Mouse (Mus musculus) heart, adult 8-10 months (tissue): ENCODE results near the gene Camk2g. TPM values are rescaled to one million over a fixed set of nuclear protein-coding genes. Genes with fewer than 3 reads are reported as not detected.
"Not testable (repeated sequence)": the region's sequence is repeated elsewhere in the genome, so short reads cannot be mapped to it uniquely, and the experiment has no call there.

Source experiments
- DNase-seq: peaks from one replicate; pipeline ENCODE4 v3.0.0; 2022; ENCODE audit warnings: low spot score
- total RNA-seq, 4 experiments: library from RNA; stranded (reverse); gene quantifications; 2 replicates each; pipeline ENCODE4 v1.2.4; 2022

Camk2g gene
- total RNA-seq, 4 experiments from 2014 or later: 47.2 to 73.5 (median 58.4) TPM

DNA sequence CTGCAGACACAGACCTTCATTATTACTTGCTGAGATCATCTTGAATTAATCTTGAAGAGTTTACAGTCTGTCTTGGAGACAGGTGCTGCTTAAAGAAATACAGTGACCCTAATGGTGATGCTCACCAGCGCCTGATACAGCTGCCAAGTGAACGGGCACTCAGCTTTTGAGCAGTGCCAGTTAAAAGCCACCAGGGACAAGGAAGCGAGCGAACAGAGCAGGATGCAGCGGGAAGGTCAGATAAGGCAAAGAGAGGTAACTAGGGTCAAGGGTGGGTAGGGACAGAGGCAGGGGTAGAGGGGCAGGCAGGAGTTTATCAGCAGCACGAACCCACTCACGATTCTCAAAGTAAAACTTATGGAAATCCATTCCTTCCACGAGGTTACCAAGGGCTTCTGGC is 55.4 kb downstream of the Camk2g start:
- DNase-seq: no peak

- DNase-seq: peak; percentile 47
Measured at GRCm38 (mm10) chr14:20737306-20737705, 56.6 kb downstream of the Camk2g start.

- DNase-seq: no peak
Measured at GRCm38 (mm10) chr14:20735892-20736390, 57.9 kb downstream of the Camk2g start.

GRCm38 (mm10) chr14:20735052-20735451 is 58.8 kb downstream of the Camk2g start:
- no peak for DNase-seq

- DNase-seq: peak; percentile 84
Measured at GRCm38 (mm10) chr14:20733952-20734774, 59.7 kb downstream of the Camk2g start, which contains the start of gene Ndst2. Ndst2 (minus strand) TSS chr14:20734562.

DNA sequence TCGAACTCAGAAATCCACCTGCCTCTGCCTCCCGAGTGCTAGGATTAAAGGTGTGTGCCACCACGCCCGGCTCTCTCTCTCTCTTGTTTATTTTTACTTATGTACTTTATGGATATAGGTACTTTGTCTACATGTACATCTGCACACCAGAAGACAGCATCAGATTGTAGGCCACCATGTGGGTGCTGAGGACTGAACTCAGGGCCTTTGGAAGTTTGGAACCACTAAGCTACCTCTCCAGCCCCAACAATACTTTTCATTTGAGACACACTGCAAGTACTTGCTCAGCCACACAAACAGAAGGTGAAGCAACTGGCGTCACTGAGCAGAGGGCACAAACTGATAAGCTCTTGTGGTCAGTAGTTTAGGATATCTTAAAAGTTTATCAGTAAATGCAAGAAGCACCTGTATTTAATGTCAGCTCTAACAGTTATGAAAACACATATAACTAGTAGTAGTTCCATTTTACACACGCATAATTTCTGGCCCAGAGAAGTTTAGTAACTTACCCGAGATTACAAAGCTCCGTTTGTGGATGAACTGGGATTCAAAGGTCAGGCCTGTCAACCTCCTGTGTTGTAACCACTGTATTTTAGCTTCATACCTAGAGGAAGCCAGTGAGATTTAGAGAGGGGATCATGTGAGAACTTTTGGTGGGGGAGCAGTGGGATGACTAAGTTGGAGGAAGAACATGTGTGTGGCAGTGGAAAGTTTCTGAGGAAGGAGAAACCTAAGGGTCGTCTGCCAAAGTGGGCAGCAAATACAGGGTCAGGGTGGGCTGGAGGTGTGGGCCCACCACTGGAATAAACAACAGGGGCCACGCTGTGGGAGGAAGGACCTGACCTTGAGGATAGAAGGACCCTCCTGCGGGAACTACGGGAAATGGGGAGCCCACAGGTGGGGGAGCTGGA is 60.6 kb downstream of the Camk2g start:
- DNase-seq: peak; percentile 22

DNA sequence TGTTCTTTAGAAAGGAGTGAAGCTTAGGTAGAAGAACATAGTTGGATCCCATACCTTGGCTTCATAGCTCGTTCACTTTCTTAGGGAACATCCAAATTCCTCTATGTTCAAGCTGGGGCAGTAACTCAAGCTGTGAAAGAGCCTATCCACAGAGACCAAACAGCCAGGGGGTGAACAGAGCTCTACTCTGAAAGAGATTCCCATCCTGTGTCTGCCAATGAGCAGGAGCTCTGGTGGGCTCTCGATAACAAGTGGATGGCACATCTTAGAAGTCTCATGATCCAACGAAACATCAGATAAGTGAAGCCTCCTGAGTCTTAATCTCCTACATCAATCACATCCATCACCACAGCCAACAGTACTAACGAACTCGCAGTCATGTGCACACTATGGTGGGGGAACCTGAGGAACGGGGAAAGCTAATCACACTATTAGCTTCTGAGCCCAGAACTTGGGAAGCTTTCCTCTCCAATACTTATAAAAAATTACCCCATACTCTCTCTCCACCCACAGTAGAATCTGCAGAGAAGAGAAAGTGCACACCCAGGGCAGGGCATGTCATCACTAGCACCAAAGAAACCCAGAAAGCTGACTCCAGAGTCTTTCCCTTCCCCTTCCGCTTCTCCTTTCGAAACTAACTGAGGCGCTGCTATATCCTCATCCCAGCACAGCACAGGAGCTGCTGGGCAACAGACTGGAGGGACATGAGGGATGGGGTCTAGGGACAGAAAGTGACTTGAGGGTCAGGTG is 62.9 kb downstream of the Camk2g start:
- no peak for DNase-seq

DNA sequence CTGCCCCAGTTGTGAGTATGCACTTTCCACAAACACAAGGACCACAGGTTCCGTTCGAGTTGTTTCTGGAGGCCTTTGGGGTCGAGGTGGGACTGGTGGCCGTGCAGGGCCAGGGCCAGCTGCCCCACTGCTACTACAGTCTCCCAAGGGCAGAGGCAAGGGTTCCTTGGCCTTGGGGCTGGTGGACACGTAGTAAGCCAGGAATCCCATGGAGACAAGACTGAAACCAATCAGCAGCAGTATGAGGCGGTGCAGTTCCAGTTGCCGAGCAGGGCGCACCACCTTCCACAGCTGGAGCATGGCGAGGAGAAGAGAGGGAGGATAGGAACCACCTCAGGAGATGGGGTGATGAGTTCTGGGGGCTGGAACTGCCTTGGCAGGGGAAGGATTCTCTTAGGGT is 64.0 kb downstream of the Camk2g start:
- no peak for DNase-seq

DNA sequence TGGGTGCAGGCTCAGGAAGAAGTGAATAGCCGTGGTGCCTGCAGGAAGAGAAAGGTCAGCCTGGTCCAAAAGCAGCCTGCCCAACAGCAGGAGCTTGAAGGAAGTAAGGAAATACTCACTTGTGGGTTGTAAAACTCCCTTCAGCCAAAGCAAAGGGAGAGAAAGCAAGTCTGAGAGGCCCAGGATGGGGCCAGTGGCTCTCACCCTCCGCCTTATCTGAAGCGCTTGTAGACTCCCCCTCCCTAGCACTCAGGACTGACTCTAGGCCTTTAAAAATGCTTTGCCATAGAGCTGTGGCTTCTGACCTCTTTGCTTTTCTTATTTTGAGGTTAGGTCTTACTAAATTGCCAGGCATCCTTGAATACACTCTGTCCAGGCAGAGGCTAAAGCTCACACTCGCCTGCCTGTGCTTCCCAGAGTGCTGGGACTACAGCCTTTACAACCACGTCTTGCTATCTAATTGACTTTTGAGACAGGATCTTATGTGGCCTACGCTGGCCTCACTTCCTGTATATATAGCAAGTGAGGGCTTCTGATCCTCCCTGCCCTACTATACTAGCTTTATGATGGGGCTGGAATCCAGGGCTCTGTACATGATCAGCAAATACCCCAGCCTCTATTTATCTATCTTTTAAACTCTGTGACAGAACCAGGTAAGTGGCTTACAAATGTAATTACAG is 68.1 kb downstream of the Camk2g start:
- DNase-seq: no peak

- DNase-seq: peak; percentile 64
Measured at GRCm38 (mm10) chr14:20724043-20724442, 69.8 kb downstream of the Camk2g start.

GRCm38 (mm10) chr14:20723006-20723405 is 70.9 kb downstream of the Camk2g start:
- no peak for DNase-seq

- no peak for DNase-seq
Measured at GRCm38 (mm10) chr14:20721371-20721770, 72.5 kb downstream of the Camk2g start.

- no peak for DNase-seq
Measured at GRCm38 (mm10) chr14:20719767-20720166, 74.1 kb downstream of the Camk2g start.

DNA sequence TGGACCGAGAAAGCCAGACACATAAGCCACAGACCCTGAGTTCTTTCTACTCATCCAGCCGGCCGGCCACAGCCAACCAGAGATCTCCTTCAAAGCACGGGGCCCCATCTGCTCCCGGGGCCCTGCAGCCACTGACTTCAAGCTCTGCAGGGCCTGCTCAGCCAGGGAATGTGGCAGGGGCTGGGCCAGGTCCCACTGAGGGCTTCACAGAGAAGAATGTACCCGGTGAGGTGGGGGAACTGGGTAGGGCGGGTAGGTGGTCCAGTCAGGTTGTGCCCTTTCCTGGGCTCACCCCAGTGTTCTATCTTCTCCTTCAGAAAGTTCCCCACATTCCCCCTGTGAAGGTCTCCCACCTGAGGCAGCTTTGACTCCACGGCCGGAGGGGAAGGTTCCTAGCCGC is 75.4 kb downstream of the Camk2g start:
- DNase-seq: no peak

- no peak for DNase-seq
Measured at GRCm38 (mm10) chr14:20713832-20714231, 80.1 kb downstream of the Camk2g start.

- DNase-seq: no peak
Measured at GRCm38 (mm10) chr14:20708239-20708638, 85.6 kb downstream of the Camk2g start.

DNA sequence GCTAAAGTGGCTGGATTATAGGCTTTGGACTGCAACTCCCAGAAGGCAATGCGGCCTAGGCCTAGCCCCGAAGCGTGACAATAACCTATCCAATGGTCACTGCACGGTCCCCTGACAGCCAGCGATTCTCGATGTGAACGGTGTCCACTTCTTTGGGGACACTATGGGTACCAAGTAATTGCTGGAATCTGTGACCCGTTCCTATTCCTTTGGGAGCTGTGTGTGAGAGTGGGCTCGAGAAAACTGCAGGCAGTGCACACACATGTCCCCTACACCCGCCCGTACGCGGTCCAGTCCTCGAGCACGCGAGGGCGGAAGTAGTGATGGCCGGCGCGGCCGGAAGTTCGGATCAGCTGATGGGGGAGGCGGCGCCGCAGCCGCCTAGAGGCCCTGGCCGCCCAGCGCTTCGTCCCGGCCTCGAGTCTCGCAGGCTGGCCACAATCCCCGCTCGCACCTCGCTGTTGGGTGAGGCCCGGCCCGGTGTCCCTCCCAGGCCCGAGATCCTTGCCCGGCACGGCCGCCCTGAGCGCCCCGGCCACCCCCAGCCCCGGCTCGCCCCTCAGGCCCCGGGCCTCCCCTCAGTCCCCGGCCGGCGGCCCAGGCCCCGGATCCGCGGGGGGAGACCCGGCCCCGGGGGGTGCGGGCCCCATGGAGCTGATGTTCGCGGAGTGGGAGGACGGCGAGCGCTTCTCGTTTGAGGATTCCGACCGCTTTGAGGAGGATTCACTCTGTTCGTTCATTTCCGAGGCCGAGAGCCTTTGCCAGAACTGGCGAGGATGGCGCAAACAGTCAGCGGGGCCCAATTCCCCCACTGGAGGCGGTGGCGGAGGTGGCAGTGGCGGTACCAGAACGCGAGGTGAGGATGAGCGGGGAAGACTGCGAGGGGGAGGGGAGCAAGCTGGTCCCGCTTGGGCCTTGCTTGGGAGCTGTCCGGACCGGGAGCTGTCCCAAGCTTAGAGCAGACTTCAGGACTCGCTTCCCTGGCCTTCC is 86.4 kb downstream of the Camk2g start, which contains the start of gene Zswim8:
Zswim8 (plus strand) TSS at position 352 of the 990 bp plus-strand sequence.
- peak; percentile 91 for DNase-seq

DNA sequence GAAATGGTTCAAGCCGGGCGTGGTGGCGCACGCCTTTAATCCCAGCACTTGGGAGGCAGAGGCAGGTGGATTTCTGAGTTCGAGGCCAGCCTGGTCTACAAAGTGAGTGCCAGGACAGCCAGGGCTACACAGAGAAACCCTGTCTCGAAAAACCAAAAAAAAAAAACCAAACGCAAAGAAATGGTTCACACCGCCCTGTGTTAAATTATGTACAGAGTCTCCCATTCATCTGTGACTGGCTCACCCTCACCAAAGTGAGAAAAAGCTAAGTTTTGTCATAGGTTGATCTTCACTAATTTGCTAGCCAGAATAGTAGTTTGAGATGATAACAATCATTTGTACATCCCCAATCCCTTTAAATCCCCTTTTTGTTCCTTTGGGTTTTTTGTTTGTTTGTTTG is 90.4 kb downstream of the Camk2g start:
- not testable (repeated sequence) for DNase-seq

GRCm38 (mm10) chr14:20702741-20703381 is 91.0 kb downstream of the Camk2g start, which contains the start of gene Chchd1:
Chchd1 (plus strand) TSS chr14:20703006.
- DNase-seq: peak; percentile 92
